Mouse (Mus musculus) CD4-positive, CD25-positive, alpha-beta regulatory T cell, adult 4 months (primary cell): ENCODE measurements around the gene Olfr284. TPM values are rescaled to one million over a fixed set of nuclear protein-coding genes. Genes with fewer than 3 reads are reported as not detected.

ENCODE experiments used
- ATAC-seq: one replicate; pipeline ENCODE4 v1.8.0; 2017
- polyA plus RNA-seq, 2 experiments: library from polyadenylated mRNA; unstranded; fragments of 100-300 nt; shearing (Covaris generic); gene quantifications; one replicate each; pipeline ENCODE4 v1.2.1; 2017

The Olfr284 gene
- polyA plus RNA-seq, result not detected

- ATAC-seq, result no peak
Observed at GRCm38 (mm10) chr15:98340887-98341286, at the start of gene Olfr284. Gene Olfr284, minus strand, starts transcription at chr15:98340987.

GRCm38 (mm10) chr15:98389796-98390195 is 49.0 kb upstream of the Olfr284 start:
- ATAC-seq, result no peak

GRCm38 (mm10) chr15:98387621-98388020 is 46.8 kb upstream of the Olfr284 start:
- no peak for ATAC-seq

DNA sequence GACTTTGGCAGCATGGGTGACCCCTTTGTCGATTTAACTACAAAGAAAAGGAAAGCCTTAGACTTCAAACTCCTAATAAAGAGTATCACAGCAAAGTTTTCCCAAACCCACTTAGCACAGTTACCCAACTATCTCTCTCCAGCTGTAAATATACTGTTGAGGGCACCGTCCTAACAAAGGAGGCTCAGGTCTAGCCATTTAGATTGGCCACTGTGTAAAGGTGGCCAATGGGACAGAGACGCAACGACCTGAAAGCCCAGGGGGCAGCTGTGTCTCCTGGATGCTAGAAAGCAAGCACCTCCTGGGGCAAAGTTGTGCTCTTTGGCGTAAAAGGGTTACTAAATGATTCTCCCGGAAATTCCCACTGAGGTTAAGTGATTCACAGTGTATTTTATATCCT is 40.1 kb upstream of the Olfr284 start, which contains the start of gene Olfr283:
Gene Olfr283 (minus strand): TSS at position 101 of the 400 bp plus-strand sequence.
- no peak for ATAC-seq

DNA sequence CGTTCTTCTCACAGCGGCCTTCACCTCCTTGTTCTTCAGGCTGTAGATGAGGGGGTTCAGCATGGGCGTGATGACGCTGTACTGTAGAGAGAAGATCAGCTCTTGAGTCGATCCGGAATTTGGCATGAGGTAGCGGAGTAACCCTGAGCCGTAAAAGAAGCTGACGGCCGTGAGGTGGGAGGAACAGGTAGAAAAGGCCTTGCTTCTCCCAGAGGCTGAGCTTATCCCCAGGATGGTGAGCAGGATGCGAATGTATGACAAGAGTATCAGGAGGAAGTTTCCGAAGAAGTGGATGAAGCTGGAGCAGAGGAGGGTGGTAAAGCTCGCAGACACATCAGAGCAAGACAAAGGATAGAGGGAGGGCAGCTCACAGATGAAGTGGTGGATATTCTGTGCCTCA is 37.4 kb upstream of the Olfr284 start:
- no peak for ATAC-seq

- no peak for ATAC-seq
Observed at GRCm38 (mm10) chr15:98317177-98317724, 23.5 kb downstream of the Olfr284 start, which contains the start of gene Olfr285. Gene Olfr285, minus strand, starts transcription at chr15:98317353.

DNA sequence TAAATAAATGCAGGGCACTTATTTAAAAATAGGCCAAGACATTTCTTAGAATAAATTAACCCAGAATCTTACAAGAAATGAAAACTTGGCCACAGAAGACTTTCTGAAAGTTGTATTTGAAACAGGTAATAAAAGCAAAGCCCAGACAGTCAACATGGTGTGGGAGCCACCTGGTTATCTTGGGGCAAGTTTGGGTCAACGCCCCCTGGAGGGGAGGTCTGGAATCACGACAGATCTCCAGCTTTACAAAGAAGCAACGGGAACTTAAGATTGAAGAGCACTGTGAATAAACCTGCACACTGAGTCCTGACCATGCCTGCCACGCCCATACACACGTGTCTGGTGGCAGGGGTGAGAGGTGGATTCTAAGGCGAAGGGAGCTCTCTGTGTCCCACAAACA is 25.1 kb downstream of the Olfr284 start:
- ATAC-seq, result no peak

- ATAC-seq, result no peak
Observed at GRCm38 (mm10) chr15:98295628-98296551, 44.9 kb downstream of the Olfr284 start, which contains the start of gene Zfp641. Gene Zfp641, minus strand, starts transcription at chr15:98296161.

GRCm38 (mm10) chr15:98293651-98294050 is 47.1 kb downstream of the Olfr284 start:
- ATAC-seq, result no peak

Other genes starting within 250 kb of the Olfr284 start
- 10 to 100 TPM in 1 of 2 experiments, 1 to 10 TPM in 1; 4.8 to 13.4 TPM for gene Pfkm, start 248.4 kb downstream of the Olfr284 start, polyA plus RNA-seq
- gene Senp1, start 247.2 kb downstream of the Olfr284 start, polyA plus RNA-seq, result 10 to 100 TPM; 33.4 to 34.3 TPM
- 10 to 100 TPM; 33.5 to 40.1 TPM for gene Asb8, start 175.4 kb downstream of the Olfr284 start, polyA plus RNA-seq
- under 1 TPM; 0.24 to 0.27 TPM for gene Ccdc184, start 173.8 kb downstream of the Olfr284 start, polyA plus RNA-seq
- not detected for gene Olfr288, start 145.4 kb downstream of the Olfr284 start, polyA plus RNA-seq
- gene Gm44579, start 120.0 kb downstream of the Olfr284 start, polyA plus RNA-seq, result not detected
- gene Olfr287, start 119.9 kb downstream of the Olfr284 start, polyA plus RNA-seq, result not detected
- gene Olfr286, start 106.5 kb downstream of the Olfr284 start, polyA plus RNA-seq, result under 1 TPM in 1 of 2 experiments, not detected in 1; 0.15 TPM
- not detected for gene H1fnt, start 83.7 kb downstream of the Olfr284 start, polyA plus RNA-seq
- not detected for gene Zfp641, start 44.8 kb downstream of the Olfr284 start, polyA plus RNA-seq
- not detected for gene Olfr285, start 23.6 kb downstream of the Olfr284 start, polyA plus RNA-seq
- gene Olfr283, start 40.0 kb upstream of the Olfr284 start, polyA plus RNA-seq, result not detected
- not detected for gene Olfr282, start 90.2 kb upstream of the Olfr284 start, polyA plus RNA-seq
- gene Olfr281, start 111.6 kb upstream of the Olfr284 start, polyA plus RNA-seq, result not detected
- gene OR5BS1P, start 128.9 kb upstream of the Olfr284 start, polyA plus RNA-seq, result not detected
- under 1 TPM in 1 of 2 experiments, not detected in 1; 0.56 TPM for gene Lalba, start 141.7 kb upstream of the Olfr284 start, polyA plus RNA-seq
- gene Olfr279, start 151.4 kb upstream of the Olfr284 start, polyA plus RNA-seq, result not detected
- gene Kansl2, start 193.3 kb upstream of the Olfr284 start, polyA plus RNA-seq, result 10 to 100 TPM; 27.2 to 36.2 TPM
- 100 to 1,000 TPM; 103 to 104 TPM for gene Ccnt1, start 229.9 kb upstream of the Olfr284 start, polyA plus RNA-seq
- not detected for gene 4930415O20Rik, start 230.0 kb upstream of the Olfr284 start, polyA plus RNA-seq